Mouse (Mus musculus) gastrocnemius, adult 18-20 months (tissue): ENCODE results near the gene Opn4. TPM values are rescaled to one million over a fixed set of nuclear protein-coding genes. Genes with fewer than 3 reads are reported as not detected.

ENCODE experiments used
- DNase-seq: peaks from one replicate; pipeline ENCODE4 v3.0.0; 2021; ENCODE audit warnings: low spot score
- total RNA-seq, 2 experiments: library from RNA; stranded (reverse); gene quantifications; 2 replicates each; pipeline ENCODE4 v1.2.3; 2021

The Opn4 gene
- total RNA-seq, 2 experiments from 2014 or later, result not detected

DNA sequence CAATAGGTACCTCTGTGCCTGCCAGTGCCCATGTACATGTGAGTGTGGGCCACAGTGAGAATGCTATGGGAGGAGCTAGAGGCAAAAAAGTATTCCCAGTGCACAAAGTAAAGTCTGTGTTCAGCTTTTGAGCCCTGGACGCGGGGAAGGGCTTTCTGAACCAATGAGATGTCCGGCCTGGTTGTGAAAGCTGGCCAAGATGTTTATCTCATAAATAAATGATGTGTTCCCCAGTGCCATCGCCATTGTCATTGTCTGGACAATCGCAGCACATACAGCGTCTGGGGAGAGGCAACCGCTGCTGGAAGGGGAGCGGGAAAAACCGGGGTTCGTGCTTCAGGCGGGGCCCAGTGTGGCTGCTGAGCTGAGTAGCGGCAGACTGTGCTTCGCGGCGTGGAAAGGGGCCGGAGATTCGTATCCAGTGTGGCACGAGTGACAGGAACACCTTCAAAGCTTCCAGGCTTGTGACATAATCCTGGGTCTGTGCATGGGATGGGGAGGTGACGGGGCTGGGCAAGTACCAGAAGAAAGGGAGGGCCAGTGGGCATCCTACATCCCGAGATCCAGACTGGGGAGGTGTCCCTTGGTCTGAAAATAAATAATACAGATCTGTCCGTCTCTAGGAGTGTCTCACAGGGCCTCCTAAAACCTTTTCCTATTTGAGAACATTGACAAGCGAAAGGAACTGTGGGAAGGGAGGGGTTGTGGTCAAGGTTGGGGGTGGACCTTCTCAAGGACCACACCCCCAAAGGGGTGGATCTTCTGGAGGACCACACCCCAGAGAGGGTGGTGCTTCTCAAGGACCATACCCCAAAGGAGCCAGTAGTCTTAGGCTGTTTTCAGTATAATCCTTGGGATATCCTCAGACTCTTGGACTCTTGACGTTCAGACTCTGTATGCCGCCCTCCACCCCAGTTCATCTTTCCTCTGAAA lies 8.9 kb downstream of the Opn4 start:
- no peak for DNase-seq

DNA sequence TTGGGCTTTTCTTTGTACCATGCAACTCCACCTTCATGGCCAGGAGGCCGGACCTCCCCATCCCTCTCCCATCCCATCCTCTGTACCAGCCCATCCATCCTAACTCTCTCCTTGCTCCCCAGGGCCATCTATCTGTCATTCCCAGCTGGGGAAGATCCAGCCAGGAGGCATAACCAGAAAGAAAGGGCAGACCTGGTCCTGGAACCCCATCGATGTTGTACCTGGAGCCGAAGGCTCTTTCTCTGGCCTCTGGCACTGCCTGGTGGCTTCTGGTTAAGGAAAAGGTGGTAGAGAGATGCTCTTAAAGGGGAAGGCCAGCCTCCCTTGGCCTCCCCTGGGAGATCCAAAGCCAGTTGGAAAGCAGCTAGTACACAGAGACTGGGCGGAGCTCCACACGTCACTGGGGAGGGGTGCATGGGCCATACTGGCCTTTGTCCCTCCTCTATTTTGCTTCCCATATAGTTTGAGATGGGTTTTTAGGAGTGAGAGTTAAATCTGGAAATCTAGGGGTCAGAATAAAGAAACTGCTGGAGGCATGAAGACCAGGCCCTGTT lies 9.8 kb downstream of the Opn4 start:
- DNase-seq, result no peak

DNA sequence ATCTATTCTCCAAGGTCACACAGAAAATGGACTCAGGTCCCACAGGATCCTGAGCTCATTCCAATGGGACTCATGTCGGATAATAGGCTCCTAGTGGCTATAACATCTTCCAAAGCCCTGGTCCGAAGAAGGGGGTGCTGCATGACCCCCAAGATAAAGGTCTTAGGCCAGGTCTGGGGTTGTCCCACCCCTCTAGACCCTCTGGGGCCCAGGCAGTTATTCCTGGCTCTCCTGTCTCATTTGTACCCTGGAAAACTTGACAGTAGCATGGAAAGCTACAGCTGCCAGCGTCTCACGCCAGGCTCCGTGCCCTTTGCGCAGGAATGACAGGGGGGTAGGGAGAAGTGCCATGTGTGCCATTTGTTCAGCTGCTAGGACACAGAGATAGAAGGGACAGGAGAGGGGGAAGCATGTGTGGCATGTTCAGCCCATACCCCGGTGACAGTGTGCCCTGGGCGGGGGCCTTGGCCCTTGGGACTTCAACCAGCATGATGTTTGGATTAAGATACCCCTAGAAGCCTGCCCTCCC lies 10.7 kb downstream of the Opn4 start:
- DNase-seq, result peak; percentile 84

DNA sequence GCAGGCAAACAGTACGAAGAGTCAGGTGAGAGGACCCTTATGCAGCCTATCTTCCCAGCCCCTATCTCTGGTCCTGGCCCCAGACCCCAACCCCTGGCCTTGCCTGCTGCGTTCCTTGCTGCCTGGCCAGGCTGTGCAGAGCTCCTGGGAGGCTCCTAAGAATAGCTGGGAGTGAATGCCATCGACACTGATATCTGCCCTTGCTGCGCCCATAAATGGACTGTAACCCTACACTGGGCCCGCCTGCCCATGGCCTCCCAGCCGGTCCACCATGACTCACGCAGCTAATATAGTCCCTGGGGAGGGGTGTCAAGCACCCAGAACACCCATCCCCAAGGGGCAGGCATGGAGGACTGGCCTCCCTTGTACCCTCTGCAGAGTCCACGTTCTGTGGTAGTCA lies 11.4 kb downstream of the Opn4 start, which contains the start of gene Ldb3:
Gene Ldb3, minus strand, starts transcription at position 185 of the 400 bp plus-strand sequence.
- peak; percentile 89 for DNase-seq

DNA sequence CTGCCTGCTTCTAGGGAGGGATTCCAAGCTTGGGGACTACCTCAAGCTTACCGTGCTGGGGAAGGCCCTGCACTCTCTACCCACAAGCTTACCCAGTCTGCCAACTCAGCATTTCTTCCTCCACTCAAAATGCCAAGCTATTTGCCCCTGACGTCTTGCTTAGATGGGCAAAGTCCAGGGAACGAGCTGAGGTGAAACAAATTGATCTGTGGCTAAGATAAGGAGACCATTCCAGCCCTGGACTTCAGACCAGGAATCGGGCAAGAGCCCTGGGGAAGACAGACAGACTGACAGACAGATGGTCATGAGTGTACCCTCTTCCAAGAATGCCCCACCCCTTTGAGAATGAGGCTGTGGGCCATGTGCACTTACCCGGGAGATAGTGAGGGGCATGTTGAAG lies 11.9 kb downstream of the Opn4 start:
- DNase-seq, result no peak

DNA sequence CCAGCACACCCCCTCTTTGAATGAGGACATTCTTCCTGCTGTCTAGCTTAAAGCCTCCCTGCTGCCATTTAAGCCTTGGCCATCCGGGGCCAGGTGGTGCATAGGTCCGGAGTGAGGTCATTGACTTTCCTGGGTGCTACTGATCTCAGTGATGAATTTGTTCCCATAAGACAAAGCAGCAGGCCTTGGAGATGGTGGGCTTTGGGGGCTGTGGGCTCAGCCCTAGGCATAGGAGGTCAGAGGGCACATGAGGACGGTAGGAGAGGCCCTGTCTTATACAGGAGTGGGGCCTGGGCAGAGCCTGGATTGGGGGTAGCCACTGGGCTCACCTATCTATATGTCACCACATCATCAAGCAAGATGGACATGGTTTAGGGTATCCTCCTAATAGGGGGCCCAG lies 13.1 kb downstream of the Opn4 start:
- DNase-seq, result no peak

DNA sequence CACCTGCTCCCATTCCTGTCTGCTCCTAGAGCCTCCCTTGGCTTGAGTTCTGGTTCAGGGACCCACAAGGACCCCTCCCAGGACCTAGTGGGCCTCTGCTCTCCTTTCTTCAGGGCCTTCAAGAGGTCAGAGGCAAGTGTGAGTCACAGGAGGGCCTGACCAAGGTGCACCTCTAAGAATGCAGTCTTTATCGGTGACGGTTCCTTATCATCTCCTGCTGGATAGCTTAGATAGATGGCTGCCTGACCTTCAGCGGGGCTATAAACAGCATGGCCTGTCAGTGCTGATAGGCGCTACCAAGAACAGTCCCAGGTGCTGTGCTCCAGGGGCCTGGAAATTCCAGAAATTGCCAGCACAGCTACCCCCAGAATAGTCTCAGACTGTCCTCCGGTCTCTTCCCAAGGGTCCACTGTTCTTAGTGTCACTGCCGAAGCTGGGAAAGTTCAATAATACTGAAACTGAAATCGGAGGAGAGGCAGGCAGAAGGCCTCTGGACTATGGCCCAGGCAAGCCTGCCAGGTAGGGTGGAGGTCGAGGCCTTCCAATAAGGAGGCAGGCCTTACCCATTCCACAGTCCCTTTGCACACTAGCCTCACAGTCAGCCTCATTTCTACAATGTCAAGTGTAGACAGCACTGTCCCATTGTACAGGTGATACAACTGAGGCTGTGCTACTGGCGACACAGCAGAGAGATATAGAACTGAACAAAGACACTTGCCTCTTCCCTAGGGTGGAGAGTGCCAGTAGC lies 14.4 kb downstream of the Opn4 start:
- no peak for DNase-seq

DNA sequence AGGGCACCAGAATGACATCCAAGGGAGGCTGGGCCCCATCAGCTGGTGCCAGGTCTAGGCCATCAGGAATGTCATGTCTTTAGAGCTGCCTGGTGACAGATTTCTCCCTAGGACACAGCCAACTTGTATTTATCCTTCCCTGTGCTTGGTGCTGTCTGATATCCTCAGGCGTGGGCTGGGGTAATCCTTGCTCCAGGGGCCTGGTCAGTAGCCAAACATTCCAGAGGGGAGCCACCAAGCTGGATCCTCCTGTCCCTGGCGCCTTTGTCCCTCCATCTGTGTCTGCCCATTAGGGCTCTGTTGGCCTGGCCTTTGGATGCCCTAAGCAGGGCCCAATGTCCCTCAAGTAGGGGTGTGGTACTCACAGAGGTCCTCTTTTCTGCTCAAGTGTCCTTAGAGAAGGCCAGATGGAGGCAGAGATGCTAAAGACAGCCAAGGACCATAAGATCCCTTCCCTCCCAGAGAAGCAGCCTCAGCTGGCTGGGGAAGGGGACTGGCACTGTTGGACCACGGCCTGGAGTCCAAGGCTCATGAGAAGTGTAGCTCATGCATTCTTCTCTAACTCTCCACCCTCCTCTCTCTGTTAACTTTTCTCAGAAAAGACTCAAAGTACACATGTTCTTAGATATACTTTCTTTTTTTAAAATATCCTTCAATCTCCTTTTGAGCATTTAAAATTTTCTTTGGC lies 17.1 kb downstream of the Opn4 start:
- DNase-seq, result no peak

DNA sequence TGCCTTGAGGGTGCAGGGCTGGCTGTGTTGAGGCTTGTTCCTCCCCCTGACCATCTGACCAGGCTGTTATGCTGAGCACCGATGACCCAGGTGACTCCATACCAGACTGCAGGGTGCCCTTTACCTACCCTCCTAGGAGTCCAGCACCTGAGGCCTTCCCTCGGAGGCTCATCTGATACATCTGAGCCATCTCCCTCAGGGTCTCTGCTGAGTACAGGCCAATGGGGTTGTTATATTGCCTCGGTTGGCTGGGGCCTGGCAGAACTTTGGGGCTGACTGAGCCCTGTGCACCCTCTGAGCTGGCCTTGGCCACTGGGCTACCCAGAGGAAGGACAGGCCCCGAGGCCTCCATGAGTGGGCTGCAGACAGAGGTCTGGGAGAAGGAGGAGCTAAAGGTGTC lies 23.1 kb downstream of the Opn4 start:
- DNase-seq, result no peak

DNA sequence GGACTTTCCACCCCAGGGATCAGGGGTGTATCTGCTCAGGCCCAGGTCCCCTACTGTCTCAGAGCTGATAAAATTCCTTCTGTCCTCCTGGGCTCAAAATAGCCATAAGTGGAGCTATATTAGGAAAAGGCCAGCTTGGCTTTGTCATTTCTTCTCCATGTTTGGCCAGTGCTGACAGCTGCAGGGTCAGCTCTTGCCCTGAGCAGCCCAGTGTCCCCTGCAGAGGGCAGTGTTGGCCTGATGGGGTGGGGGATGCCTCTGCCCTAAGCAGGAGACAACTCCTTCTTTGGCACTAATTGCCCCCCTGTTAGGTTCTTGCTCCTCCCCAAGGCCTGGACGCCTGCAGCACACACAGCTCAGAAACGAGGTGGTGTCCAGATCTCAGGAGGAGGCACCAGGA lies 25.9 kb downstream of the Opn4 start:
- DNase-seq, result peak; percentile 89

DNA sequence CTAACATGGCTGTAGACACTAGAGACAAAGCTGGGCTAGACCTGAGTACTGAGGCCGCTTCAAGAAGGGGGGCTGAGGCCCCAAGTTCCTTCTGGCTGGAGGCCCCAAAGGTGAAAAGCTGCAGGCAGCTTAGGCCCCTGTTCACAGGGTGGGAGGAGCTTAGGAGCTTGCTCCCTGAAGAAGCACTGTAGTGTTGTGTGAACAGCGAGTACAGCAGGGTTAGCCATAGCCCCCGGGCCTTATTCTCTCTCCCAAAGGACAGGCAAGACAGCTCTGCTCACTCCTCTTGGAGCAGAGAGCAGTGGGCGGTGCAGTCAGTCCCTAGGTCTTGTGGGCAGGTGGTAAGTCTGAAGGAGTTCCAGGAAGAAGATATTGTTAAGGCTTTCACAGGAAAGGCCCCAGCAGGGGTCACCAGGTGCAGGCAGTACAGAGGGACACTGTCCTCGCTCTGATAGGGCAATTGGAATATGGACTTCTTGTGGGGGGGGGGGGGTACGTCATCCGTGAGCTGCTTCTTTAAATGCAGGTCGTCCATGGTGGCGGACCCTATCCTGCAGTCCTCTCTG lies 26.5 kb downstream of the Opn4 start:
- DNase-seq, result no peak

DNA sequence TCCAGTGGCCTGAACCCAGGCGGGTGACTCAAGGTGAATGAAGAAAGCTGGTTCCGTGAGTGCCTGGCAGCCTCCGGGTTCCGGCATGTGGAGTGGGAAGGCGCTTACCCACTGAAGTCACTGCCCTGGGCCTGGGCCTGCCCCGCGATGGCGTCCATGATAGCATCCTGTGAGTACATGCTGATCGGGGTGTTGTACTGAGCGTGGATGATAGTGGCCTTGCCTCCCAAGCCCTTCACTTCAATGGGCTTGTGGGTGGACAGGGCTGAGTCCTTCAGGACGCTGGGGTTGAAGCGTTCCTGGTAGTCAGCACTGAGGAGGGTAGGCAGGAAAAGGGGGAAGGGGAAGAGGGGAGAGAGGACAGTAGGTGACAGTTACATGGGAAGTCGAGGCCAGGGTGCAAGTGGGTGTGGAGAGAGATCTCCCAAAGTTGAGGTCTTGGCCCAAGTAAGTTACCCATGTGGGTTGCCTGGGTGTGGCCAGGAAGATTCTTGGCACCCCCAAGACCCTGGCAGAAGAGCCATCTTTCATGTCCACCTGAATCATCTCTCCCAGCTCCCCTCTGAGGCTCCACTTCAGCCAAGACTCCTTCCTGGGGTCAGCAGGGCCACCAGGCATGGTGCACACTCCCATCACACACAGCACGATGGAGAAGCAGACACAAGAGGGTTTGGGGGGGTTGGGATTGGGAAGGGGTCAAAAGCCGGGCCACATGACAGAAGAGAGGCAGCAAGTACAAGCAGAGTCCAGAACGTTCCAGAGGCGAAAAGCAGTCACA lies 28.1 kb downstream of the Opn4 start:
- no peak for DNase-seq

DNA sequence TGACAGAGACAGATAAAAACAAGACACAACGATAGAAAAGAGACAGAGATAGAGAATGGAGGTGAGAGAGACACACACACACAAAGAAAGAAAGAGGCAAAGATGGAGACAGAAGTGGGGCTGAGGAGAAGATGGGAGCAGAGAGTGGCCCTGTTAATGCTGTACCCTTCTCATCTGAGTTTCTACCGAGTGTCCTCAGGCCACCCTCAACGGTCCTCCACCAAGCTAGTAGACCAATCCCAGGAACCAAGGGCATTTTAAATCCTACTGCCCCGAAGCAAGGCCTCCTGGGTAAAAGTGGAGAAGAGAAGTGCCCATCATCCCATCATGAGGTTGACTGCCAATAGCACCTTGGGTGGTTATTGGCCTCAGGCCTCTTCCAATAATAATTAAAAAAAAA lies 29.0 kb downstream of the Opn4 start:
- no peak for DNase-seq

DNA sequence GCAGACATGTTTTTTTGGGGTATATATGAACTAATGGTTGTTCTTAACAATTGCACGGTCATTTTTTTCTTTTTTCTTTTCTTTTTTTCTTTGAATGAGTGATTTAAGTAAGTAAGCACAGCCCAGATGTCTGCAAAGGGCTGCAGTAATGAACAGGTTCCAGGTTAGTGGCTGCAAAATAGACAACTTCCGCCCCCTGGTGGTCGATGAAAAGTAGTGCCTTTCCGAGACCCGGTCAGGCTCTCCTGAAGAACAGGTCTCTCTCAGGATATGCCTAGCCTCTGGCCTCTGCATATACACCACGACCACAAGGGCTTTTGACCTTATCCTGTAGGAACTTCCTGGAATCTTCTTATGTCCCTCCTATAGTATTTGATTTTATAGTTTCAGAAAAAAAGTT lies 29.6 kb downstream of the Opn4 start:
- peak; percentile 84 for DNase-seq

DNA sequence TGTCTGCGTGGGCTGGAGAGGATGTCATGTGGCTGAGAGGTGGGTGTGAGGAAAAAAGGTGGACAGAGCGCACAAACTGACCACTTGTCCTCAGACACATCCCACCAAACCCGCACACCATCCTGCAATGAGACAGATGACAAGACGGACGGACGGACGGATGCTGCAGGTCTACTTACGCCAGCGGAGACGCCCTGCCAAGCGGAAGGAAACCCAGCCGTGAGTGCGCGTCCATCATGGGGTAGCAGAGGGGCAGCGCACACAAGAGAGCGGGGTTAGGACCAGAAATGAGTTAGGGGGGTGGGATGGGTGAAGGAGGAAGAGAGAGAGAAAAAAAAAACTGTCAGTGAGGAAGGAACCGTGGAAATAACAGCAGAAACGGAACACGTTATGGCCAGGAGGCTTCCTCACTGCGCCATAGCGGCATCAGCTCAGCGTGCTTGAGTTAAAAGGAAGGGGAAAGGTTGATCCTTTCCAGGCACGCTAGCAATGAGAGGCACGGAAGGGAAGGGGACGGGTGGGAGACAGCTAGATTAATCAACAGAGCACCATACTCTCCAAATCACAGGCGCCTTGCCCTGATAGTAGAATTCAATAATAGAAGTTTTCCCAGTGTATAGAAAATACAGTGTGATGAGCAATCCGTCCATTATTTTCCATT lies 30.3 kb downstream of the Opn4 start:
- no peak for DNase-seq

DNA sequence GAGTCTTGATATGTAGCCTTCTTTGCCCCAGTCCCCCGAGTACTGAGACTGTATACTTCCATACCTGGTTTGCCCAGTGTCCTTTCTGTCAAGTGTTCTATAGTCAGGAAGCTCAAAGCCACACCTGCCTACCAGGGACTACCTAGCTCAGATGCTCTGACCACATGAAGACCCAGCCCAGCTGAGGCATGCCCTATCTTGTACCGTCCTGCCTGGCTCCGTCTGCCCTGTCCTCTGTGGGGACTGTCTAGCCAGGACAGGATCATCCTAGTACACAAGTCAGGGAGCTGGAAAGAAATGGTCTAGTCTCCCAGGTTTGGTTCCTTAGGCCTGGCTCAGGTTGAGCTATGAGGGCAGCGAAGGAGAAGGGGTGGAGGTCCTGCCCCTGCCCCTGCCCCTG lies 31.3 kb downstream of the Opn4 start:
- no peak for DNase-seq

DNA sequence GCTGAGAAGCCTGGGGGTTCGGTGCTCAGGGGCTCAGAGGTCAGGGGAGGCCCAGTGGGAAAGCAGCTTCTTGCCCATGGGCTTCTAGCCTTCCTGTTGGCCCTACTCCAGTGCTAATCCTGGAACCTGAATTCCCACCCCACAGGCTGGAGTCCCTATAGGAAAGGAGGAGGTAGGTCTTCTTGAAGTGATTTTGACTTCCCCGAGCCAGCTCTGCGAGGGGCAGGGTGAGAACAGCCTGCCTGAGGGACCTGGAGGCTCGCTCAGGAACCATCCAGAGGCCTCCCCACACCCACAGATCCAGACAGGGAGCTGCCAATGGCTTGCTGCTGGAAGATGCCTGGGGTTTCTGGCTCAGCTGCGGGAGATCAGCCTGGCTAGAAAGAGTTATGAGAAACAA lies 32.2 kb downstream of the Opn4 start:
- DNase-seq, result no peak

DNA sequence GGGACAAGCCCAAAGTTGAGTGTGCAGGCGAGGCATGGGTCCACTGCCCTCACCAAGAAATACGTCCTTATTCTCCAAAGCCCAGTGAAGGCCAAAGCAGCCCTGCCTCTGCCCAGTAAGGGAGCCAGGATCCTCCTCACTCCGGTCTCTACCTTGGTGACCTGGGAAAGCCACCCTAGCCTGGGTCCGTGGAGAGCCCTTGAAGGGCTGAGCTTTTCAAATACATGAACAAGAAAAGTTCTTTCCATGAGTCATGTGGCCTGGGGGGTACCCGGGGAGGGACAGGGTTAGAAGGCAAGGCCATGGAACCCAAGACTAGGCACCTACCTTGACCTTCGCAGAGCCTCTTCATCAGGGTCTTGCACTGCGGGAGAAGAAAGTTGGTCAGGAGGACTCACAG lies 33.4 kb downstream of the Opn4 start:
- no peak for DNase-seq

DNA sequence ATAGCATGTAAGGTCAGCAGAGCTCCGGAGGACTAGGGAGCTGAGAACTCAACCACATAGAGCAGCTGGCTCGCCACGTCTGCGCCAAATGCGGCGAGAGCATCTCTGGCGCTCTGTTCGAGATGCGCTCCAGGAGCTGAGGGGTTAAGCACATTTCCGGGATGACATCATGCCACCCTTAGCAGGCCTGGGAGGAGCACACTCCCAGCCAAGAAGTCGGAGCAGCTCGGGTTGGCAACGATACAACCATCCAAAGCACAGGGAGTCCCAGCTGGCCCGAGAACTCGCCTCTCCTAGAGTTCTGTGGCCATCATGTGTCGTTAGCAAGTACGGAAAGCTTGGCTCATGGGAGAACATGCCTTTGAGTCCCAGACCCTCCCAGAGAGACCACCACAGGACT lies 34.2 kb downstream of the Opn4 start:
- peak; percentile 79 for DNase-seq

DNA sequence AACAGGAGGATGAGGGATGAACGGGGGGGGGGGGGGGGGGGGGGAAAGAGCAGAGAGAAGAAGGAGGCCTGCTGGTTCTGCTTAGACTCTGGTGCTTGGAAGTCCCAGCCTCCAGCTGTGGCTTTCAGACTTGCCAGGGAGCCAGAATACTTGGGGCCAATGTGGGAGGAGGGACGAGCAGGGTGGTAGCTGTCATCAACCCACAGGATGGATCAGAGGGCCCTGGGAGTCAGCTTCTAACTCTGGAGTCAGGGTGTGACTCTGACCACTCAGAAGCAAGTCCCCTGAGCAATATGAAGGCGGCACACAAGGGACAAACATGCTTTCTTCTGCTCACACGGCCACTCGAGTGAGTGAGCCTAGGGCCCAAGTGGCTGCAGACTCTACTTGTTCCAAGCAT lies 35.3 kb downstream of the Opn4 start:
- no peak for DNase-seq
